Mouse (Mus musculus): Measurements from ENCODE around the gene Syap1.

DNA sequence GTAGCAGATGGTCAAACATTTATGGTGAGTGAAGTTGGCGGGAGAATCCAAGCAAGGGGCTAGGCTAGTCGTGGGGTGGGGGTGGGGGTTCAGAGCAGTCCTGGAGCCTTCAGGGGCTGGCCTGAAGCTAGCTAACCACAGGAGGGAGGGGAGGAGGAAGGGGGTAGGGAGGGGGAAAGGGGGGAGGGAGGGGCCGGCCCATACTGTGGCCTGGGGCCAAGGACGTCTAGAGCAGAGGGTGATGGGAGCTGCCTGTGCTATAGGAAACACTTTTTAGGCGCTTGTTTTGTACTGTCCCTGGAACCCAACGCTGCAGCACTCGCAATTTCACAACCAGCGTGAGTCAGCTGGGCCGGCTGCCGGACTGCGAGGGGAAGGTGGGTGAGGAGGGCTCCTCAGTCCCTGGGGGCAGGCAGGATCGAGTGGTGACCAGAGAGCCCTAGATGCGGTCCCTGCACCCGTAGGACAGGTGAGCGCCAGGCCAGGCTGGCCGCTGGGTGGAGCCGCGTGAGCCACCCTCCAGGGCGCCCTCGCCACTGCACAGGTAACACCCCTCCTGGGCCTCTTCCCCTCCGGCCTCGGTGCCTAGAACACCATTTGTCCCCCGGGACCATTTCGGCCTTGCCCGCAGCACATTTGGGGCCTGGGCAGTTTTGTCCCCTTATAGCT, 13.3 kb upstream of the Syap1 start:
- TF ChIP-seq CTCF (IDR thresholded peaks at IDR 0.05; ENCODE audit: control insufficient read depth, insufficient read depth, insufficient replicate concordance, low read depth, low read length) (no peak), POLR2A (IDR thresholded peaks at IDR 0.05; ENCODE audit: control insufficient read depth, low read depth, low read length) (no peak)
